Mouse (Mus musculus) hindbrain, embryonic 10.5 days (tissue): ENCODE measurements around the gene Gxylt2. TPM values are rescaled to one million over a fixed set of nuclear protein-coding genes. Genes with fewer than 3 reads are reported as not detected.

Experiments used
- DNase-seq: peaks from one replicate; pipeline ENCODE4 v3.0.0-alpha.2; 2017; ENCODE audit warnings: low spot score
- H3K27ac ChIP-seq: fragments of 300-500 bp; sonication (generic); 2 replicates; pipeline ENCODE4 v1.5.1; 2016; ENCODE audit warnings: mild to moderate bottlenecking, moderate library complexity
- H3K27me3 ChIP-seq: fragments of 300-500 bp; sonication (generic); 2 replicates; pipeline ENCODE4 v1.6.1; 2016; ENCODE audit warnings: mild to moderate bottlenecking; ENCODE audit not compliant: poor library complexity, insufficient read depth, severe bottlenecking
- H3K36me3 ChIP-seq: fragments of 300-500 bp; sonication (generic); 2 replicates; pipeline ENCODE4 v1.6.1; 2016; ENCODE audit warnings: mild to moderate bottlenecking, moderate library complexity
- H3K4me1 ChIP-seq: fragments of 300-500 bp; sonication (generic); replicated peaks from 2 replicates; pipeline ENCODE4 v1.6.1; 2016; ENCODE audit warnings: mild to moderate bottlenecking
- H3K4me3 ChIP-seq: fragments of 300-500 bp; sonication (generic); 2 replicates; pipeline ENCODE4 v1.5.1; 2016; ENCODE audit warnings: mild to moderate bottlenecking, moderate library complexity
- H3K9me3 ChIP-seq: fragments of 300-500 bp; sonication (generic); 2 replicates; pipeline ENCODE4 v1.6.1; 2016; ENCODE audit warnings: mild to moderate bottlenecking, moderate library complexity
- WGBS: fragments of 180-500 bp; shearing (Covaris S2); methylation state at CpG from one replicate; pipeline ENCODE4 v1.1.7; 2016; 5-methylcytosine and 5-hydroxymethylcytosine counted together
- polyA plus RNA-seq: library from polyadenylated mRNA; unstranded; fragments of >200 nt; fragmentation: Nextera tagmentation; extraction: Ambion mirVana; gene quantifications from 2 replicates; pipeline ENCODE4 v1.2.1, GENCODE M21; 2016

The Gxylt2 gene
- polyA plus RNA-seq, 1 experiment from 2014 or later, result 3.1 TPM

DNA sequence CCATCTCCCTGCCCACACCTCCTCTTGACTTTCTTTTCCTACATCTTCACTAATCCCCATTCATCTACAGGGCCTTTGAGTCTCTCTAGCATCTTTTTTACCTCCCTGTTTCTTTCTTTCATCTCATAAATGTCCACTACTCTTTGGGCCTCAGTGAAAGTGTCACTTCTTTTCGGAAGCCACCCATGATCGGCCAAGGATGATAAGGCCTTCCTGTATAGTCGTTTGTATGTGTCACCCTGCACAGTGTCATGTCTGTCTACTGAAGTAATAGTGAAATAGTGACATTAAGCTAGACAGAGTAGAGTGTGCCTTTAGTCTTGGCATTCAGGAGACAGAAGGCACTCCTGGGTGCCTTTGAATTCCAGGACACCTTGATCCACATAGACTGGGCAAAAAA lies 107.2 kb downstream of the Gxylt2 start:
- H3K9me3 ChIP-seq, result no peaks in the 10 kb centered on the region
- H3K4me3 ChIP-seq, result no peak overlapping the region
- H3K36me3 ChIP-seq, result no peaks in the 10 kb centered on the region
- no peaks in the 10 kb centered on the region for H3K27me3 ChIP-seq
- no peak for DNase-seq
- WGBS, result 85% methylated on average over 3 of the region's 3 CpGs
- no peak overlapping the region for H3K27ac ChIP-seq
- H3K4me1 ChIP-seq, result no peaks in the 10 kb centered on the region

GRCm38 (mm10) chr6:100821367-100821766 lies 116.8 kb downstream of the Gxylt2 start:
- WGBS, result 86% methylated on average over 2 of the region's 2 CpGs
- no peaks in the 10 kb centered on the region for H3K9me3 ChIP-seq
- no peaks in the 10 kb centered on the region for H3K27me3 ChIP-seq
- no peak overlapping the region for H3K27ac ChIP-seq
- H3K4me3 ChIP-seq, result no peak overlapping the region
- H3K4me1 ChIP-seq, result no peaks in the 10 kb centered on the region
- no peaks in the 10 kb centered on the region for H3K36me3 ChIP-seq
- DNase-seq, result no peak

GRCm38 (mm10) chr6:100823356-100823755 lies 118.8 kb downstream of the Gxylt2 start:
- Histone ChIP-seq H3K27ac (no peak overlapping the region), H3K4me1 (no peaks in the 10 kb centered on the region), H3K36me3 (no peaks in the 10 kb centered on the region), H3K4me3 (no peak overlapping the region), H3K9me3 (no peaks in the 10 kb centered on the region), H3K27me3 (no peaks in the 10 kb centered on the region)
- DNase-seq, result no peak
- WGBS, result 87% methylated on average over 1 of the region's 1 CpGs

DNA sequence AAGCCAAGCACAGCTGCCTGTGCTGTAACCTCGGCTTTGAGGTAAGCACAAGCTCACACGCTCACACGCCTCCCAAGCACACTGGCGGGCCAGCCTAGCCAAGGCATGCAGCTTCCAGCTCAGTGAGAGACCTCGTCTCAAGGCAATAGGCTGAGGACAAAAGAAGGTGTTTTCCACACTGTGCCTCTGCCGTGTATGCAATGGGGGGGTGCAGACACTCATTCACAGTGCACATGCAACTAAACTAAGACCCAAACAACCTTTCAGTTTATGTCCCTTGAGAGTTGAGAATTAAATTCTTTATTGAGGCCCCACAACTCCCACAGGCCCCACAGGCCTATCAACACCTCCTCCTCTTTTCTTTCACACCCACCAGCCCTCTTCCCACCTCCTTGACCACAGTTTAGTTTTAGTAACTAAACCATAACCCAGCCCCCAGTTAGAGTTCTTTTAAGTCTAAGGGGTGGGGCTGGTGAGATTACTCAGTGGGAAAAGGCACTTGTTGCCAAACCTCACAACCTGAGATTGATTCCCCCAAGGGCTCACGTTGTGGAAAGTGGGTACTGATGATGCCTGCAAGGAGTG lies 119.9 kb downstream of the Gxylt2 start:
- no peak overlapping the region for H3K27ac ChIP-seq
- no peak for DNase-seq
- H3K27me3 ChIP-seq, result no peaks in the 10 kb centered on the region
- no peaks in the 10 kb centered on the region for H3K4me1 ChIP-seq
- WGBS, result 60% methylated on average over 7 of the region's 7 CpGs
- no peaks in the 10 kb centered on the region for H3K36me3 ChIP-seq
- no peak overlapping the region for H3K4me3 ChIP-seq
- no peaks in the 10 kb centered on the region for H3K9me3 ChIP-seq

DNA sequence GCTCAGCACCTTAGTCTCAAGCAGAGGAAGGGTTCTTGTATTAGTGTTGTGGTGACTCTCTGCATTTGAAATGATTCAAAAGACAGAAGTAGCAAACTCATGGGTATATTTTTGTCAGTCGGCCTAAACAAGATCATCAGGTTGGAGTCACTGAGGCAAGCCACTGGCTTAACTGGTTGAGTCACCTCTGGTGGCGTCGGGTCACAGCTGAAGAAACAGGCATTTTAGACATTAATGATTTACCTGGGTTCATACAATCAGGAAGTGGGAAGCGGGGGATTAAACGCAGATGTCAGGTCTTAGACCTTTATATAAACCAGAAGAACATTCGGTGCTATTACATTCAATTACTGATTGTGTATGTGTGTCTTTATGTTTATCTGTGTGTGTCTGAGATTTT lies 121.5 kb downstream of the Gxylt2 start:
- H3K4me3 ChIP-seq, result no peak overlapping the region
- H3K36me3 ChIP-seq, result no peaks in the 10 kb centered on the region
- no peaks in the 10 kb centered on the region for H3K4me1 ChIP-seq
- WGBS, result 87% methylated on average over 6 of the region's 6 CpGs
- H3K27ac ChIP-seq, result no peak overlapping the region
- no peaks in the 10 kb centered on the region for H3K9me3 ChIP-seq
- no peaks in the 10 kb centered on the region for H3K27me3 ChIP-seq
- DNase-seq, result no peak

DNA sequence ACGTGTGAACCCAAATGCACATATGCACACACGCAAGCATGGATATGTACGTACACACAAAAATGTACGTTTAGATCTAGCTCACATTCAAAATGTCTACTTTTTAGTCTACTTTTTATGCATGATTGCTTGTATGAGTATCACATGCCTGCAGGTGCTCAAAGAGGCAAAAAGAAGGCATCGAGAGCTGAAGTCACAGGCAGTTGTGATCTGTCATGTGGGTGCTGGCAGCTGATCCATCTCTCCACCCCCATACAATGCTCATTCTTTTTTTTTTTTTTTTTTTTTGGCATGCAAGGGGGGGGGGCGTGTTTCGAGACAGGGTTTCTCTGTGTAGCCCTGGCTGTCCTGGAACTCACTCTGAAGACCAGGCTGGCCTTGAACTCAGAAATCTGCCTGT lies 124.0 kb downstream of the Gxylt2 start:
- Histone ChIP-seq H3K36me3 (no peaks in the 10 kb centered on the region), H3K4me3 (no peak overlapping the region), H3K27ac (no peak overlapping the region), H3K9me3 (no peaks in the 10 kb centered on the region), H3K27me3 (no peaks in the 10 kb centered on the region), H3K4me1 (no peaks in the 10 kb centered on the region)
- WGBS, result 94% methylated on average over 7 of the region's 7 CpGs
- DNase-seq, result no peak

DNA sequence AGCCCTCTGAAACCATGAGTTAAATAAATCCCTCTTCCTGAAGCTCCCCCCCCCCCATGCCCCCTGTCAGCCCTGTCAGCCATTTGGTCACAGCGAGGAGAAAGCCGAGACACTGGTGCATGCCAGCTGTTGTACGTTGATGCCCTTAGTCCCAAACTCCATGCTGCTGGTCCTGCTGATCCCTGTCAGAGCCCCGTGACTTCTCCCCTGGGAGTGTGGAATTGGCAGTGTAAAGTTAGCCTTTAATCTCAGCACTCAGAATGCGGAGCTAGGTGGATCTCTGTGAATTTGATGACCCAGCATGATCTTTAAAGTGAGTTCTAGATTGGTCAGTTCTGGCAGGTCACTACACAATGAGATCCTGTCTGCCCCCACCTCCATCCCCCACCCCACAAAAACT lies 125.2 kb downstream of the Gxylt2 start:
- H3K27ac ChIP-seq, result no peak overlapping the region
- WGBS, result 81% methylated on average over 5 of the region's 5 CpGs
- DNase-seq, result no peak
- H3K4me1 ChIP-seq, result peaks cover 3% of the 10 kb centered on the region
- no peaks in the 10 kb centered on the region for H3K9me3 ChIP-seq
- H3K36me3 ChIP-seq, result peaks cover 2% of the 10 kb centered on the region; the same call in 1 of the 2 replicates
- H3K4me3 ChIP-seq, result no peak overlapping the region
- H3K27me3 ChIP-seq, result no peaks in the 10 kb centered on the region

DNA sequence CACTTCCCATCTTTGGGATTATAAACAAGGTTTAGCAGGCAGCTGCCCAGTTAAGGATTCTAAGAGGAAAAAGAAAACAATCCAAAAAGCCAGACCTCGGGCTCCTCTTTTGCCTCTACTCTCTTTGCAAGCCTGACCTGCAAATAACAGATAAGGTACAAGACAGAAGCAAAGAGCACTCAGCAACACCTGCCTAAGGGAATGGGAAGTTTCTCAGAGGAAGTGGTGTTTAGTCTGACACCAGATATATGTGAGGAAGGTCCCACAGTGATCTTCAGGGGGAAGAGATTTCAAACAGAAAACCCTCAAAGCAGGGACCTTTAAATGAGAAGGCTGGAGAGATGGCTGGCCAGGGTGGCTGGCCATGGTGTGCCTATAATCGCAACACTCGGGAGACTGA lies 126.7 kb downstream of the Gxylt2 start:
- Histone ChIP-seq H3K4me3 (no peak overlapping the region), H3K27me3 (no peaks in the 10 kb centered on the region), H3K9me3 (no peaks in the 10 kb centered on the region), H3K36me3 (peaks cover 16% of the 10 kb centered on the region), H3K4me1 (peaks cover 15% of the 10 kb centered on the region), H3K27ac (no peak overlapping the region)
- 87% methylated on average over 3 of the region's 3 CpGs for WGBS
- DNase-seq, result no peak

DNA sequence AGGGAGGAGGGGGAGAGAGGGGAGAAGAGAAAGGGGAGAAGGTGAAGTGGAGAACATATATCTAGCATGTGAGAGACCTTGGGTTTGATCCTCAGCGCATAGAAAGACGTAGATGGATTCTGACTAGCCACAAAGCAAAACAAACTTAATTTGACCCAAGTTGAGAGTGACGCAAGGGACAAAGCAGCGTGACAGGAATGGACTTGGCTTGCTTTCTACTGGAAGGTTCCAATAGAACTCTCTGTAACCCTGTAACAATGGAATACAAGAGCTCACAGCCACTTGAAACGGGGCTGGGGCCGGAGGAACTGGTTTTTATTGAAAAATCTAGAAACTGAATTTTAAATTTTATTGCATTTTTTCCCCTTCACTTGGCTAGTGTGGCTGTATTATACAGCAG lies 127.2 kb downstream of the Gxylt2 start:
- WGBS, result 89% methylated on average over 6 of the region's 6 CpGs
- DNase-seq, result no peak
- H3K9me3 ChIP-seq, result no peaks in the 10 kb centered on the region
- no peak overlapping the region for H3K27ac ChIP-seq
- no peaks in the 10 kb centered on the region for H3K27me3 ChIP-seq
- no peak overlapping the region for H3K4me3 ChIP-seq
- peaks cover 15% of the 10 kb centered on the region for H3K4me1 ChIP-seq
- peaks cover 21% of the 10 kb centered on the region for H3K36me3 ChIP-seq

DNA sequence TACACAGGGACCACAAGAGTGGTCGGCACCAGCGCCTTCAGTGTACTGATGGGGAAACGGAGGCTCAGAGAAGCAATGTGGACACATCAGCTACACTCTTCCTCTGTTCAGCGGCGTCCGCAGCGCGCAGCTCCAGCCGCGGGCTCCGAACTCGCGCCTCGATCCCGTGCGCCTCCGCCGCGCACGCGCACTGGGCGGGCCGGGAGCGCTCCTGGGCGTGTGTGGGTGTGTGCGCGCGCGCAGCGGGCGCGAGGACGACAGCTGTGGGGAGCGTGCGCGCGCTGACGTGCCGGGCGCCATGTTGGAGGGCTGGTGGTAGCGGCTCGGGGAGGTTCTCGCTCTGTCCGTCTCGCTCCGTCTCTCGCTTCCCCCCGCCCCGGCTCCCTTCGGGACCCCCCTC lies 128.8 kb downstream of the Gxylt2 start, which contains the start of gene Ppp4r2:
Gene Ppp4r2, plus strand, starts transcription at position 268 of the 400 bp plus-strand sequence.
- Histone ChIP-seq H3K4me1 (peaks cover 21% of the 10 kb centered on the region), H3K27ac (peak within 1 kb of the TSS; percentile 98), H3K4me3 (peak within 1 kb of the TSS; percentile 91), H3K27me3 (no peaks in the 10 kb centered on the region), H3K36me3 (peaks cover 37% of the 10 kb centered on the region), H3K9me3 (no peaks in the 10 kb centered on the region)
- WGBS, result under 1% methylated on average over 48 of the region's 50 CpGs
- DNase-seq, result peak; percentile 89

- H3K9me3 ChIP-seq, result no peaks in the 10 kb centered on the region
- WGBS, result under 1% methylated on average over 66 of the region's 72 CpGs
- peaks cover 43% of the 10 kb centered on the region for H3K36me3 ChIP-seq
- H3K27ac ChIP-seq, result peak overlapping the region; percentile 98
- H3K4me3 ChIP-seq, result peak overlapping the region; percentile 91
- peak; percentile 75 for DNase-seq
- no peaks in the 10 kb centered on the region for H3K27me3 ChIP-seq
- H3K4me1 ChIP-seq, result peaks cover 21% of the 10 kb centered on the region
These were observed 129.4 kb downstream of the Gxylt2 start for GRCm38 (mm10) chr6:100833811-100834481.

DNA sequence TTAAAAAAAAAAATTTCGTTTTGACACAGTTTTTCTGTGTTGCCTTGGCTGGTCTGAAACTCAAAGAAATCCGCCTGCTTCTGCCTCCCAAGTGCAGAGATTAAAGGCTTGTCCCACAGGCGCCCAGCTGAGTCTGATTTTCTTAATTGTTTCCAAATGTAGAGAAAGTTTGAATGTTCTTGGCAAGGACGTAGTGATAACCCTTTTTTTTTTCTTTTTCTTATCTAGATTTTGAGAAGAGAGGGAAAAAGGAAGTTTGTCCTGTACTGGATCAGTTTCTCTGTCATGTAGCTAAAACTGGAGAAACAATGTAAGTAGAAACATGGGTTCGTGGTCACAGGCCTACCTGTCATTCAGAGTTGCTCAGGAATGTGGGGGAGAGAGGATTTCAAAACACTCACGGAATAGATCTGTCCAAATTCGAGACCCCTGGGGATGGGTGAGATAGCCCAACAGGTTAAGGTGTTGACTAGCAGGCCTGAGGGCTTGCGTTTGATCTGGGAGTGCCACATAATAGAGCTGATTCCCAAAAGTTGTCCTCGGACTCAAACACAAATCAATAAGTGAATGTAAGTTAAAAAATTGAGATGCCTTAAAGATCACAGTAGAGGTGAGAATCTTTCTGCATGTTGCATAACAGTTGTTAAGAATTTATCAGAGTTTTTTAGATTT lies 130.1 kb downstream of the Gxylt2 start:
- Histone ChIP-seq H3K4me1 (peaks cover 21% of the 10 kb centered on the region), H3K4me3 (peak overlapping the region; percentile 91), H3K27me3 (no peaks in the 10 kb centered on the region), H3K9me3 (no peaks in the 10 kb centered on the region), H3K36me3 (peaks cover 50% of the 10 kb centered on the region), H3K27ac (peak overlapping the region; percentile 98)
- WGBS, result 40% methylated on average over 9 of the region's 9 CpGs
- DNase-seq, result no peak

GRCm38 (mm10) chr6:100845058-100845457 lies 140.5 kb downstream of the Gxylt2 start:
- WGBS, result 94% methylated on average over 4 of the region's 4 CpGs
- H3K4me1 ChIP-seq, result no peaks in the 10 kb centered on the region
- H3K27me3 ChIP-seq, result no peaks in the 10 kb centered on the region
- peaks cover 77% of the 10 kb centered on the region for H3K36me3 ChIP-seq
- no peak overlapping the region for H3K27ac ChIP-seq
- H3K9me3 ChIP-seq, result 0 out of 2 replicates have a peak, but pooled peaks cover 3% of the 10 kb centered on the region
- no peak overlapping the region for H3K4me3 ChIP-seq
- DNase-seq, result no peak
